Mouse (Mus musculus): ENCODE results near the gene Gjb1. TPM values are rescaled to one million over a fixed set of nuclear protein-coding genes. Genes with fewer than 3 reads are reported as not detected.

Gjb1 gene
- polyA plus RNA-seq, 1 experiment from 2014 or later: not detected

DNA sequence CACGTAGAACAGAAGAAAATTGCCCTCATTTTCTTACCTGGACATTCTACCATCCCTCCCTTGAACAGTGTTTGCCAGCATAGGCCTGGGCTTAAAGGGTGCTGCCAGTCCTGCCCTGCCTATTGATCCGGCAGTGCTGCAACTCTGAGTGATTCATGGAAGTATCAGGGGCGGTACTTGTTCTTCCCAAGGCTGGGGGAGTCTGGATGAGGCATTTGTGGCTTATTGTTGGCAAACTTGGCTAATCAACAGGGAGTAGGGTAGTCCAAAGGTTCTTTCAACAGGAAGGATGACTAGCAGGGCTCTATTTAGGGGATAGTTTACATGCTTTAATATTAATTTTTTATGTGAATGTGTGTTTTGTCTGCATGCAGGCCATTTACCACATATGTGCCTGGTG, 5.6 kb upstream of the Gjb1 start:
- DNase-seq (ENCODE audit: low spot score): no peak
- no peaks in the 10 kb centered on the region for H3K9me3 ChIP-seq
- 81% methylated on average over 3 of the region's 3 CpGs for WGBS

DNA sequence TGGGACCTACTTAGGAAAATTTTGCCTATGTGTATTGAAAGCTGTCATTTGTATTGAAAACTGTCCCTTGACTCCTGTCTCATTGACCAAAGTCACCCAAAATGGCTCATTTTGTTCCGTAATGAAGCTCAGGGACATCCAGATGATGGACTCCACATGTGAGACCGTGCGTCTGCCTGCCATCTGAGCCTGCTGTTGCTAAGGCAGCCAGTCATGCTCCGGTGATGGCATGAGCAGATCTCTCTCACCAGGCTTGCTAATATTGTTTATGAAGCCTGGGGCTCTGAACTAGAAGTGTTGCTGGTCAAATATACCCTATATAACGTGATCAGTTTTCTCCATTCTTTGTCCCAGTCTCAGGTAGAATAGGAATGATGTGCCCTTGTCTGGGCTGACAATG, 3.2 kb upstream of the Gjb1 start:
- peaks cover 77% of the 10 kb centered on the region for H3K27me3 ChIP-seq (replicated peaks; ENCODE audit: low read depth, poor library complexity, severe bottlenecking)

More for the DNA sequence above, 5.6 kb upstream of the Gjb1 start:
- H3K27ac ChIP-seq (replicated peaks): no peak overlapping the region
- H3K27me3 ChIP-seq (replicated peaks; ENCODE audit: low read depth, poor library complexity, severe bottlenecking): peaks cover 55% of the 10 kb centered on the region
- no peaks in the 10 kb centered on the region for H3K36me3 ChIP-seq (replicated peaks)
- H3K4me1 ChIP-seq: no peaks in the 10 kb centered on the region
- no peak overlapping the region for H3K4me3 ChIP-seq

DNA sequence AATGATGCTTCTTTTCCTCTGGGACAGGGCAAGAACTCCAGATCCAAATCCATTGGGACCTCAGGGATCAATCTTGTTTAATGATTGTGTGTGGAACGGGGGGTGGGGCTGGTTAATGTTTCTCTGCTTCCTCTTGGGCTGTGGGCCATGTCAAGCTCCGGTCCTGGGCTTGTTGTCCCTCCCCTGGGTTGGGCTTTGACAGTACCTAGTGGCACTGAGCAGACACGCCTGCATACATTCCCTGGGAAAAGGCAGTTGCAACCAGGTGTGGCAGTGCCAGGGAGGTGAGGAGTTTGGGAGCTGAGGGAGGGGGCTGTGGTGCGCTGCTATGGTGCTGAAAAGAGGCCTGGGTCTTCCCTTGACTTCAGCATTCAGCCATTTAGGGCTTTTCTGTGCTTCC, 898 bp downstream of the Gjb1 start:
- H3K36me3 ChIP-seq (replicated peaks): no peaks in the 10 kb centered on the region
- WGBS: 71% methylated on average over 4 of the region's 4 CpGs
- no peak overlapping the region for H3K27ac ChIP-seq (replicated peaks)
- DNase-seq (ENCODE audit: low spot score): no peak
- no peaks in the 10 kb centered on the region for H3K4me1 ChIP-seq
- H3K9me3 ChIP-seq: no peaks in the 10 kb centered on the region
- H3K4me3 ChIP-seq: no peak overlapping the region
- H3K27me3 ChIP-seq (replicated peaks; ENCODE audit: low read depth, poor library complexity, severe bottlenecking): peaks cover 89% of the 10 kb centered on the region

More for the DNA sequence above, 3.2 kb upstream of the Gjb1 start:
- Histone ChIP-seq H3K9me3 (no peaks in the 10 kb centered on the region), H3K4me1 (no peaks in the 10 kb centered on the region), H3K27ac (replicated peaks) (no peak overlapping the region), H3K36me3 (replicated peaks) (no peaks in the 10 kb centered on the region), H3K4me3 (no peak overlapping the region)
- WGBS: 58% methylated on average over 5 of the region's 5 CpGs
- DNase-seq (ENCODE audit: low spot score): no peak

DNA sequence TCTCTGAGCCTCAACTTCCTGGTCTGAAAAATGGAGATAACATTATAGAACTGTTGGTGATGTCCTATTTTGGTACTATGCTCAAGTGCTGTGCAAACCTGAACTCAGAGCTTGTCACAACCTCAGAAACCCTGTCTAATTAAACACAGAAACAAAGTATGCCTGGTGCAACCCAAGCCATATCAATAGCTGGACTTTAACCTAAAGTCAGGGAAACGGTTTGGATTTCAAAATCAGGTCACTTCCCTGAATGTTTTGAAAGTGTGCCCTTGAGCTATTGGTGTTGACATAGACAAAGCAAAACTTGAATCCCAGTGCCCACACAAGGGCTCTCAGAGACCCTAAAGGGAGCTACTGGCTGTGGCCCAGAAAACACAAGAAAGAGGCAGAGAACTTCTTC, 3.6 kb downstream of the Gjb1 start:
- peaks cover 11% of the 10 kb centered on the region; the same call in 1 of the 2 replicates for H3K4me1 ChIP-seq
- no peaks in the 10 kb centered on the region for H3K36me3 ChIP-seq (replicated peaks)
- WGBS: 57% methylated on average over 1 of the region's 1 CpGs
- no peak overlapping the region for H3K4me3 ChIP-seq
- H3K27ac ChIP-seq (replicated peaks): no peak overlapping the region
- peaks cover 96% of the 10 kb centered on the region for H3K27me3 ChIP-seq (replicated peaks; ENCODE audit: low read depth, poor library complexity, severe bottlenecking)
- DNase-seq (ENCODE audit: low spot score): no peak
- H3K9me3 ChIP-seq: no peaks in the 10 kb centered on the region

DNA sequence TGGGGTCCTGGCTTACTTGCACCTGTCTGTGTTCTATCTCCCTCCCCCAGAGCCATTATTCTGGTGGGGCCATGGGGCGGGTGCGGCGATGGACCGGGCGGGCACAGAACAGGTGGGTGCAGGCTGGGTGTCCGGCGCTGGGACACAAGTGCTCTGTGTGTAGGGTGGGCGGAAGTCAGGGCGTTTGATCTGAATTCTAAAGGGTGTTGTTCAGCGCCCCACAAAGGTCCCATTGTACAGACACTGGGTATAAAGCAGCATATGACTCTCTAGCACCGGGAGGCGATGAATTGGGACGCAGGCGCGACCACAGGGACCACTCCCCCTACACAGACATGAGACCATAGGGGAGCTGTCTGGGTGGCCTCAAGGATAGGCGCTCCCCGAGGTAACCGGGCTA, 7.3 kb downstream of the Gjb1 start:
- Histone ChIP-seq H3K4me3 (no peak overlapping the region), H3K27me3 (replicated peaks; ENCODE audit: low read depth, poor library complexity, severe bottlenecking) (peaks cover 98% of the 10 kb centered on the region), H3K27ac (replicated peaks) (no peak overlapping the region), H3K36me3 (replicated peaks) (no peaks in the 10 kb centered on the region), H3K4me1 (peaks cover 13% of the 10 kb centered on the region; the same call in 1 of the 2 replicates), H3K9me3 (no peaks in the 10 kb centered on the region)
- 21% methylated on average over 18 of the region's 18 CpGs for WGBS
- no peak for DNase-seq (ENCODE audit: low spot score)

DNA sequence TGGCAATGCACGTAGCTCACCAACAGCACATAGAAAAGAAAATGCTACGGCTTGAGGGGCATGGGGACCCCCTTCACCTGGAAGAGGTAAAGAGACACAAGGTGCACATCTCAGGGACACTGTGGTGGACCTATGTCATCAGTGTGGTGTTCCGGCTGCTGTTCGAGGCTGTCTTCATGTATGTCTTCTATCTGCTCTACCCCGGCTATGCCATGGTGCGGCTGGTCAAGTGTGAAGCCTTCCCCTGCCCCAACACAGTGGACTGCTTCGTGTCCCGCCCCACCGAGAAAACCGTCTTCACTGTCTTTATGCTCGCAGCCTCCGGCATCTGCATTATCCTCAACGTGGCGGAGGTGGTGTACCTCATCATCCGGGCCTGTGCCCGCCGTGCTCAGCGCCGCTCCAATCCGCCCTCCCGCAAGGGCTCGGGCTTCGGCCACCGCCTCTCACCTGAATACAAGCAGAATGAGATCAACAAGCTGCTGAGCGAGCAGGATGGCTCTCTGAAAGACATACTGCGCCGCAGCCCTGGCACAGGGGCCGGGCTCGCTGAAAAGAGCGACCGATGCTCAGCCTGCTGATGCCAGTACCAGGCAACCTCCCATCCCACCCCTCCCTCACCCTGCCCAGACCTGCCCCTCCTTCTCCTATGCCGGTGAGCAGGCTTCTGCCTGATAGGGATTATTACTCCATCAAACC, 8.4 kb downstream of the Gjb1 start:
- peak overlapping the region; percentile 42 for H3K4me3 ChIP-seq
- peaks cover 13% of the 10 kb centered on the region; the same call in 1 of the 2 replicates for H3K4me1 ChIP-seq
- peak; percentile 11 for DNase-seq (ENCODE audit: low spot score)
- H3K27ac ChIP-seq (replicated peaks): no peak overlapping the region
- WGBS: 21% methylated on average over 32 of the region's 32 CpGs
- H3K27me3 ChIP-seq (replicated peaks; ENCODE audit: low read depth, poor library complexity, severe bottlenecking): peaks cover 97% of the 10 kb centered on the region
- no peaks in the 10 kb centered on the region for H3K9me3 ChIP-seq
- no peaks in the 10 kb centered on the region for H3K36me3 ChIP-seq (replicated peaks)

DNA sequence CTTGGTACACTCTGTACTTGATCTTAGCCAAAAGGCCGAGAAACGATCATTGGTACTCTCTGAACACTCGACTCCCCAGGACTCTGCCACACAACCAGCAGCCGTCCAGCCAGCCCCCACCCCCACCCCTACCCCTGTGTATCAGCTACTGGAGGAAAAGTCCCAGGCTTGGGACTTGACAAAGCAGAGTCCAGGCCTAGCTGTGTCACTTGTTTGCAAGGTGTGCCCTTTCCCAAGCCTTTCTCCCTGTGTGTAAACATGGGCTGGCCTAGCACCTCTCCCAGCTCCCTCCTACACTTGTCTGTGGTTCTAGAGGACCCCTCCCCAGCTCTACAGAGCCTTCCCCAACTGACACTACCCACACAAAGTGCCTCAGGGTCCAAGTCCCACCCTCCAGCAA, 10.0 kb downstream of the Gjb1 start:
- 24% methylated on average over 4 of the region's 4 CpGs for WGBS
- Histone ChIP-seq H3K4me3 (no peak overlapping the region), H3K27me3 (replicated peaks; ENCODE audit: low read depth, poor library complexity, severe bottlenecking) (peaks cover 94% of the 10 kb centered on the region), H3K9me3 (no peaks in the 10 kb centered on the region), H3K27ac (replicated peaks) (no peak overlapping the region), H3K4me1 (peaks cover 13% of the 10 kb centered on the region; the same call in 1 of the 2 replicates), H3K36me3 (replicated peaks) (no peaks in the 10 kb centered on the region)
- no peak for DNase-seq (ENCODE audit: low spot score)

DNA sequence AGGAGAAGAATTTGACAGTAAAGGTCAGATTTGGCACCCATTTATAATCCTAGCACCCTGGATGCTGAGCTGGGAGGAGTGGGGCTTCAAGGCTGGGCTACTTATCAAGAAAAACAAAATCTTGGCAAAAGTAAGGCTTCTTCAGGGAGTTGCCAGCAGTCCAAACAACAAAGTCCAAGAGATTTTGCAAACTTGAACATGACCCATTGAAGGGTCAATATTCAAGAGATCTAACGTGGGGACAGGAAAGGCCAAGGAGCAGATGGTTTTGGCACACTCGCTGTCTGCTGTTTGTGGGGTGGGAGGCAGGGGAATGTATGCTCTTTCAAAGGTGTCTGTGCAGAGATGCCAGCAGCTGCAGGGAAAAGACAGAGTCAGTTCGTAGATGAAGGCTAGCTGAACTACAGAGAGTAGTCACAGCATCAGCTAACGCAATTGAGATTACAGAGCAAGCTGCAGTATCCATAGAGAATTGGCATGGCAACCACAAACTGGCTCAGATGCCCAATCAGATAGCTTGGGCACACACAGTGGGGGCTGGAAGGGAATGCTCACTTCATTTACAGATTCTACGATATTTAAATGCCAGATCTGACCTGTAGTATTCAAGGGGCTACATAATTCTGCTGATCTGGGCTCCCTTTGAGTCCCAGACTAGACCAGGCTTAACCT, 12.8 kb downstream of the Gjb1 start:
- Histone ChIP-seq H3K36me3 (replicated peaks) (no peaks in the 10 kb centered on the region), H3K4me3 (no peak overlapping the region), H3K9me3 (no peaks in the 10 kb centered on the region), H3K27me3 (replicated peaks; ENCODE audit: low read depth, poor library complexity, severe bottlenecking) (peaks cover 80% of the 10 kb centered on the region), H3K4me1 (peaks cover 10% of the 10 kb centered on the region; the same call in 1 of the 2 replicates), H3K27ac (replicated peaks) (no peak overlapping the region)
- 77% methylated on average over 5 of the region's 5 CpGs for WGBS
- no peak for DNase-seq (ENCODE audit: low spot score)

DNA sequence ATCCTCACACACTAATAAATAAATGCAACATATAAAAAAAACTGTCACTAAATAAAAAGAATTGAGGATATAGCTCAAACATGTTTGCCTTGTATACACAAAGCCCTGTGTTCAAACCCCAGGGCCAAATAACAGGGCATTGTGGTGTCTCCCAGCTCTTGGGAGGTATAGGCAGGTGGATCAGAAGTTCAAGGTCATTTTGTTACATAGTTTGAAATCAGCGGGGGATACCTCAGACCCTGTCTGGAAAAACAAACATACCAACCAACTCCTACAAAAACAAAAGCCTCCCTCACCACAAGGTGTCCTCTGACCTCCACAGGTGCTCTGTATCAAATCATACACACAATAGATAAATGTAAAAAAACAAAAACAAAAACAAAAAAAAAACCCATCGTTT, 18.2 kb downstream of the Gjb1 start:
- peaks cover 79% of the 10 kb centered on the region for H3K27me3 ChIP-seq (replicated peaks; ENCODE audit: low read depth, poor library complexity, severe bottlenecking)
- no peaks in the 10 kb centered on the region for H3K4me1 ChIP-seq
- H3K36me3 ChIP-seq (replicated peaks): no peaks in the 10 kb centered on the region
- no peak overlapping the region for H3K4me3 ChIP-seq
- DNase-seq (ENCODE audit: low spot score): no peak
- no peaks in the 10 kb centered on the region for H3K9me3 ChIP-seq
- H3K27ac ChIP-seq (replicated peaks): no peak overlapping the region
- 61% methylated on average over 2 of the region's 2 CpGs for WGBS

DNA sequence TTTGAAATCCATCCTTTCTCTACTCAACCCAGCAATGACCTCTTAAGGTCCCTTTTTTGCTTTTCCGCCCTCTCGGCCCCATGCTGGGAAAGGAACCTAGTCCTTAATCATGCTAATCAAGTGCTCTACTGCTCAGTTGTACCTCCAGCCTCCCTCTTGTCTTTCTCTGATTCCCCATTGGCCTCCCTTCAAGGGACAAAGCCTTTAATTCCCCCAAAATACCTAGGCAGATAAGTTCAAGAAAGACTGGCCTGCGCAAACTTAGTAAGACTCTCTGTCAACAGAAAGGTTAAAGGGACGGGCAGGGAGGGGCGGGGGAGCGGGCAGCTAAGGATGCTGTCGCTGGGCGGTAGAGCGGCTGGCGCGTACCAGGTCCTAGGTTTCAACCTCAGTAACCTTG, 20.3 kb downstream of the Gjb1 start:
- peak; percentile 15 for DNase-seq (ENCODE audit: low spot score)
- H3K36me3 ChIP-seq (replicated peaks): no peaks in the 10 kb centered on the region
- no peak overlapping the region for H3K4me3 ChIP-seq
- H3K27me3 ChIP-seq (replicated peaks; ENCODE audit: low read depth, poor library complexity, severe bottlenecking): peaks cover 80% of the 10 kb centered on the region
- no peaks in the 10 kb centered on the region for H3K9me3 ChIP-seq
- H3K27ac ChIP-seq (replicated peaks): no peak overlapping the region
- 19% methylated on average over 11 of the region's 11 CpGs for WGBS
- H3K4me1 ChIP-seq: no peaks in the 10 kb centered on the region

DNA sequence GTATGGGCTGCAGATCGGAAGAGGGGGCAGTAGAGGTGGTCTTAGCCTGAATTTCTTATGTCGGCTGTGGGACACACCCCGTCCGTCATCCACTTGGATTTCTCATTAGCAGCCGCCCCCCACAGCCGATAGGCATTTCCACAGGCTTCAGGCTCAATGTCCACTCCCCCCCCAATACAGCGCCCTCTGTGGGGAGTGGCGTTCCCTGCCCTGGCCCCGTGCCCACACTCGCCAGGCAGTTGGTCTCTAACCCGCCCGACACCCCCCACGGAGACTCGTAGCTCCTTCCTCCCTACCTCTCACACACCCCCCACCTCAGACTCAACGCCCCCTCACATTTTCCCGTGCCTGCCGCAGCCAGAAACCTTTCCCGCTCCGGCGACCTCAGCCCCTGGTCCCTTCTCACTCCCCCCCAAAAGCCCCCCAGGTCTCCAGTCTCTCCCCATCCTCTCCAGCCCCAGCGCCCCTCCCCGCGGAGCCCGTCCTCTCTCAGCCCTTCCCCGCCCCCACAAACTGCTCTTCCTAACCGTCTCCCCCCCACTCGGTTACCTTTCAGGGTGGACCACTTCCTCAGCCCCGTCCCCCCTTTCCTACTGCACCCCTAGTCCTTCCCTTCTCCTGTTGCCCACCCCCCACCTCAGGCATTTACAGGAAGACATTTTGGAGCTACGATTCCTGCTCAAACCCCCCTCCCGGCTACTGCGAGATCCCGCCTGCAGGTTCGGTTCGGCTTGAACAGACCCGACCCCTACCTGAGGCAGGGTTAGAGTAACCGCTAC, 43.0 kb downstream of the Gjb1 start:
- peaks cover 25% of the 10 kb centered on the region for H3K36me3 ChIP-seq (replicated peaks)
- H3K27ac ChIP-seq (replicated peaks): peak overlapping the region; percentile 87
- peak overlapping the region; percentile 72 for H3K4me3 ChIP-seq
- H3K9me3 ChIP-seq: no peaks in the 10 kb centered on the region
- peaks cover 21% of the 10 kb centered on the region for H3K4me1 ChIP-seq
- H3K27me3 ChIP-seq (replicated peaks; ENCODE audit: low read depth, poor library complexity, severe bottlenecking): peaks cover 71% of the 10 kb centered on the region
- WGBS: 27% methylated on average over 36 of the region's 36 CpGs
- DNase-seq (ENCODE audit: low spot score): peak; percentile 41

DNA sequence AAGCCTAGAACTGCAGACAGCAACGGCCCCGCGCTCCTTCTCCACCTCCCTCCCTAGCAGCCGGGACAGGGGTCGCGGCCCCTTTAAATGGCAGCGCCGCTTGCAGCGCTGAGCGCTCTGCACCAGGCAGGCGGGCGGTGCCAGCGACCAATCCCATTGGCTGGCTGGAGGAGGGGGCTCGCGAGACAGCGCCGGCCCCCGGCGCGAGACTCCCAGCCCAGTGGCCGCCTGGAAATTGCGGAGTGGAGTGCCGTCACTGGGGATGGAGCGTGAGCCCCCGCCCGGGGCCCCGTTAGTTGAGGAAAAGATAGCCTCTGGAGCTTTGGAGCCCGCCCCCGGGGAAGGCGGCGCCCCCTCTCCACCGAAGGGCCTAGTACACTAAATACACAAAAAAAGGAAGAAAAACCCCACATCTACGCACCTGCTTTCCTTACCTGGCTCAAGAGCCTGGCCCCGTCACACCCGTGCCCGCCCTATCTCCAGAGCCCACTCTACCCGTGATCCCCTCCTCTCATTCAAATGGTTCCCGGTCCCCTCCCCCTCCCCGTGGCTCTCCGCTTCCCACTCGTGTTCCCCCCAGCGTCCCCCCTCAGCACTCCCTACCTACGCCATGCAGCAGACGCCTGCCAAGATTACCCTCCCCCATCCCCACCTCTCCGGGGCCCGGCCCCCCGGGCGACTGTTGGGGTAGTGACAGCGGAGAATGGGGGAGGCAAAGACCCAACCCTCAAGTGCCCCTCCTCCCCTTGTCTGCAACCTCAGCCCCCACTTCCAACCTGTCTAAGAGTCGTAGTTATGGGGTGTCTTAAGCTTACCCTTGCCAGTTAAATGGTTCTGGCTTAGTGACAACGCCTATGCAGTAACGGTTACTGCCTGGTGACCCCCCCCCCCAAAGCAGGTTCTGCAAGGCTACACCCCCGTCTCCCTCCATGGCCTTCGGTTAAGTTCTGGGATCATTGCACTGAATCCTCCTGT, 43.8 kb downstream of the Gjb1 start:
- Histone ChIP-seq H3K27me3 (replicated peaks; ENCODE audit: low read depth, poor library complexity, severe bottlenecking) (peaks cover 66% of the 10 kb centered on the region), H3K4me1 (peaks cover 21% of the 10 kb centered on the region), H3K27ac (replicated peaks) (peak overlapping the region; percentile 87), H3K4me3 (peak overlapping the region; percentile 72), H3K36me3 (replicated peaks) (peaks cover 16% of the 10 kb centered on the region), H3K9me3 (no peaks in the 10 kb centered on the region)
- peak; percentile 92 for DNase-seq (ENCODE audit: low spot score)
- 18% methylated on average over 54 of the region's 54 CpGs for WGBS

All from embryonic facial prominence, embryonic 10.5 days (tissue).